Mouse (Mus musculus): Measurements from ENCODE around the gene Fam178b. TPM values are rescaled to one million over a fixed set of nuclear protein-coding genes. Genes with fewer than 3 reads are reported as not detected.

The Fam178b gene
- polyA plus RNA-seq, 1 experiment = 0.29 TPM

GRCm38 (mm10) chr1:36572709-36573108 is 110.3 kb downstream of the Fam178b start:
- WGBS = 87% methylated on average over 1 of the region's 1 CpGs
- H3K36me3 ChIP-seq (ENCODE audit: control insufficient read depth, insufficient read depth, low read length) = no peaks in the 10 kb centered on the region
- H3K27ac ChIP-seq (ENCODE audit: insufficient read depth, low read depth, low read length) = no peak overlapping the region
- no peak overlapping the region for H3K4me3 ChIP-seq (ENCODE audit: low read depth, low read length)
- no peaks in the 10 kb centered on the region for H3K27me3 ChIP-seq (ENCODE audit: control insufficient read depth, insufficient read depth, low read length)
- TF ChIP-seq CTCF (IDR thresholded peaks at IDR 0.05; ENCODE audit: extremely low read depth, insufficient read length, insufficient replicate concordance, low read depth, low read length) (no peak), POLR2A (IDR thresholded peaks at IDR 0.05; ENCODE audit: low read depth, low read length) (no peak)
- H3K4me1 ChIP-seq (ENCODE audit: control insufficient read depth, insufficient read depth, insufficient read length, low read length) = peaks cover 37% of the 10 kb centered on the region

GRCm38 (mm10) chr1:36572140-36572700 is 110.8 kb downstream of the Fam178b start:
- 84% methylated on average over 2 of the region's 2 CpGs for WGBS
- TF ChIP-seq POLR2A (IDR thresholded peaks at IDR 0.05; ENCODE audit: low read depth, low read length) (no peak), CTCF (IDR thresholded peaks at IDR 0.05; ENCODE audit: extremely low read depth, insufficient read length, insufficient replicate concordance, low read depth, low read length) (no peak)
- no peaks in the 10 kb centered on the region for H3K36me3 ChIP-seq (ENCODE audit: control insufficient read depth, insufficient read depth, low read length)
- H3K27me3 ChIP-seq (ENCODE audit: control insufficient read depth, insufficient read depth, low read length) = no peaks in the 10 kb centered on the region
- peaks cover 32% of the 10 kb centered on the region for H3K4me1 ChIP-seq (ENCODE audit: control insufficient read depth, insufficient read depth, insufficient read length, low read length)
- no peak overlapping the region for H3K4me3 ChIP-seq (ENCODE audit: low read depth, low read length)
- no peak overlapping the region; the same call in 1 of the 2 replicates for H3K27ac ChIP-seq (ENCODE audit: insufficient read depth, low read depth, low read length)

GRCm38 (mm10) chr1:36571627-36572026 is 111.4 kb downstream of the Fam178b start:
- no peak overlapping the region for H3K4me3 ChIP-seq (ENCODE audit: low read depth, low read length)
- H3K27ac ChIP-seq (ENCODE audit: insufficient read depth, low read depth, low read length) = no peak overlapping the region; the same call in 1 of the 2 replicates
- no peaks in the 10 kb centered on the region for H3K27me3 ChIP-seq (ENCODE audit: control insufficient read depth, insufficient read depth, low read length)
- H3K4me1 ChIP-seq (ENCODE audit: control insufficient read depth, insufficient read depth, insufficient read length, low read length) = peaks cover 26% of the 10 kb centered on the region
- 62% methylated on average over 6 of the region's 6 CpGs for WGBS
- H3K36me3 ChIP-seq (ENCODE audit: control insufficient read depth, insufficient read depth, low read length) = no peaks in the 10 kb centered on the region
- TF ChIP-seq CTCF (IDR thresholded peaks at IDR 0.05; ENCODE audit: extremely low read depth, insufficient read length, insufficient replicate concordance, low read depth, low read length) = no peak
- no peak for TF ChIP-seq POLR2A (IDR thresholded peaks at IDR 0.05; ENCODE audit: low read depth, low read length)

GRCm38 (mm10) chr1:36570320-36570719 is 112.7 kb downstream of the Fam178b start:
- Histone ChIP-seq H3K4me3 (ENCODE audit: low read depth, low read length) (no peak overlapping the region), H3K27ac (ENCODE audit: insufficient read depth, low read depth, low read length) (peak overlapping the region; percentile 71; the same call in 1 of the 2 replicates), H3K4me1 (ENCODE audit: control insufficient read depth, insufficient read depth, insufficient read length, low read length) (peaks cover 26% of the 10 kb centered on the region), H3K36me3 (ENCODE audit: control insufficient read depth, insufficient read depth, low read length) (no peaks in the 10 kb centered on the region), H3K27me3 (ENCODE audit: control insufficient read depth, insufficient read depth, low read length) (no peaks in the 10 kb centered on the region)
- WGBS = 76% methylated on average over 5 of the region's 5 CpGs
- TF ChIP-seq CTCF (IDR thresholded peaks at IDR 0.05; ENCODE audit: extremely low read depth, insufficient read length, insufficient replicate concordance, low read depth, low read length) (no peak), POLR2A (IDR thresholded peaks at IDR 0.05; ENCODE audit: low read depth, low read length) (no peak)

GRCm38 (mm10) chr1:36569694-36570276 is 113.2 kb downstream of the Fam178b start:
- no peaks in the 10 kb centered on the region for H3K27me3 ChIP-seq (ENCODE audit: control insufficient read depth, insufficient read depth, low read length)
- TF ChIP-seq CTCF (IDR thresholded peaks at IDR 0.05; ENCODE audit: extremely low read depth, insufficient read length, insufficient replicate concordance, low read depth, low read length) (no peak), POLR2A (IDR thresholded peaks at IDR 0.05; ENCODE audit: low read depth, low read length) (no peak)
- 28% methylated on average over 7 of the region's 7 CpGs for WGBS

GRCm38 (mm10) chr1:36568776-36569175 is 114.2 kb downstream of the Fam178b start:
- no peak overlapping the region for H3K4me3 ChIP-seq (ENCODE audit: low read depth, low read length)
- WGBS = 61% methylated on average over 4 of the region's 4 CpGs
- peaks cover 26% of the 10 kb centered on the region for H3K4me1 ChIP-seq (ENCODE audit: control insufficient read depth, insufficient read depth, insufficient read length, low read length)
- H3K27me3 ChIP-seq (ENCODE audit: control insufficient read depth, insufficient read depth, low read length) = no peaks in the 10 kb centered on the region
- peak overlapping the region; percentile 71 for H3K27ac ChIP-seq (ENCODE audit: insufficient read depth, low read depth, low read length)
- H3K36me3 ChIP-seq (ENCODE audit: control insufficient read depth, insufficient read depth, low read length) = no peaks in the 10 kb centered on the region
- TF ChIP-seq CTCF (IDR thresholded peaks at IDR 0.05; ENCODE audit: extremely low read depth, insufficient read length, insufficient replicate concordance, low read depth, low read length) (no peak), POLR2A (IDR thresholded peaks at IDR 0.05; ENCODE audit: low read depth, low read length) (no peak)

More at GRCm38 (mm10) chr1:36569694-36570276, 113.2 kb downstream of the Fam178b start:
- peaks cover 26% of the 10 kb centered on the region for H3K4me1 ChIP-seq (ENCODE audit: control insufficient read depth, insufficient read depth, insufficient read length, low read length)
- no peak overlapping the region for H3K4me3 ChIP-seq (ENCODE audit: low read depth, low read length)
- H3K27ac ChIP-seq (ENCODE audit: insufficient read depth, low read depth, low read length) = peak overlapping the region; percentile 71
- no peaks in the 10 kb centered on the region for H3K36me3 ChIP-seq (ENCODE audit: control insufficient read depth, insufficient read depth, low read length)

- no peaks in the 10 kb centered on the region for H3K36me3 ChIP-seq (ENCODE audit: control insufficient read depth, insufficient read depth, low read length)
- H3K27me3 ChIP-seq (ENCODE audit: control insufficient read depth, insufficient read depth, low read length) = no peaks in the 10 kb centered on the region
- TF ChIP-seq POLR2A (IDR thresholded peaks at IDR 0.05; ENCODE audit: low read depth, low read length) = no peak
- H3K4me1 ChIP-seq (ENCODE audit: control insufficient read depth, insufficient read depth, insufficient read length, low read length) = peaks cover 28% of the 10 kb centered on the region
- H3K4me3 ChIP-seq (ENCODE audit: low read depth, low read length) = no peak overlapping the region
- WGBS = 74% methylated on average over 21 of the region's 21 CpGs
- peak overlapping the region; percentile 50; the same call in 1 of the 2 replicates for H3K27ac ChIP-seq (ENCODE audit: insufficient read depth, low read depth, low read length)
Observed at GRCm38 (mm10) chr1:36567818-36568603, 115.0 kb downstream of the Fam178b start.
